Mouse (Mus musculus): ENCODE results near the gene Med13l.

DNA sequence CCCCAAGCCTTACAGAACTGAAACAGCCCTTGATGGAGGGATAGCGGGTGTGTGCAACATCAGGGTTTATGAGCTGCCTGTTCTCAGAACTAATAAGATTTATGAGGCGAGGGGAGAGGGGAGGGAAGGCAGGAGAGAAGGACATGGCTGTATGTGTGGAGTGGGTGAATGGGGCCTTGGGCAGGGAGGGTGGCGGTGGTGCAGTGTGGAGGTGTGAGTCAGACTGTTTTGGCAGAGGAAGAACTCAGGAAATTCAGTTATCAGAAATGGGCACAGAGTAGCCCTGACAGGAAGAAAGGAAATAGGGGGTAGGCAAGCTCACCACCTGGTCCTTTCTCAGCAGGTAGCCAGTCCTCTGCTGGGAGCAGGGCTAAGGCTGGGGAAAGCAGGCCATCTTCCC lies 13.8 kb downstream of the Med13l start:
- TF ChIP-seq POLR2A (IDR thresholded peaks at IDR 0.05; ENCODE audit: low read depth, low read length) (no peak), CTCF (IDR thresholded peaks at IDR 0.05; ENCODE audit: extremely low read depth, insufficient read depth, insufficient read length, insufficient replicate concordance) (no peak)

Measured in spleen, adult 2 months (tissue).